Mouse (Mus musculus) ES-E14 (cell line): ENCODE results near the gene Hmcn1.

ENCODE experiments used
- CHD2 ChIP-seq: IDR thresholded peaks from 2 replicates; pipeline ENCODE4 v1.6.1; 2014; ENCODE audit warnings: mild to moderate bottlenecking, low read depth, low read length, inconsistent platforms
- HCFC1 ChIP-seq: IDR thresholded peaks from 2 replicates; pipeline ENCODE4 v1.6.1; 2012; ENCODE audit warnings: low read length, inconsistent platforms, borderline replicate concordance; ENCODE audit not compliant: insufficient read depth
- ZC3H11A ChIP-seq: IDR thresholded peaks from 2 replicates; pipeline ENCODE4 v1.6.1; 2012; ENCODE audit warnings: low read depth, mild to moderate bottlenecking, inconsistent platforms, low read length, borderline replicate concordance
- ZNF384 ChIP-seq: IDR thresholded peaks from 2 replicates; pipeline ENCODE4 v1.6.1; 2012; ENCODE audit warnings: low read depth, low read length, inconsistent platforms

DNA sequence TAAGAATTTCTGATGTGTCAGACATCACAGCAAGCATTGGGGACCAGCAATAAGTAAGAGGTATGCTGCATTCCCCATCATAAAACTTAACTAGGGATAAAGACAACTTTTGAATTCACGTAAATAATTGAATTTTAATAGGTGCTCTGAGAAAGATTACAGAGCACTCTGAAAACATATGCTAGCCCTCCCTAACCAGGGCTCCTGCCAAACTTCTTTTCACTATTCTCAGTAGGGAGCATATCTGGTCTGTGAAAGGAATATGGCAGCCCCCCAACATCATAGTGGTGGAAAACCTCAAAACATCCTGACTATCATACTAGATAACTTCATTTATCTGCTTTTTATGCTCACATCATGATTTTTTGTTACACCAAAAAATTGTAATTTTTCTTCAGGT lies 347.9 kb downstream of the Hmcn1 start:
- TF ChIP-seq HCFC1 (no peak), ZC3H11A (no peak), CHD2 (no peak), ZNF384 (no peak)
